Mouse (Mus musculus) ES-Bruce4 (cell line): ENCODE data around the gene Luzp1.

ENCODE experiments used
- CTCF ChIP-seq: IDR thresholded peaks from one replicate; pipeline ENCODE4 v1.8.1; 2011; ENCODE audit warnings: low read depth, low read length
- EP300 ChIP-seq: IDR thresholded peaks from 2 replicates; pipeline ENCODE4 v1.6.1; 2011; ENCODE audit warnings: low read depth, low read length; ENCODE audit not compliant: insufficient read depth
- POLR2A ChIP-seq: IDR thresholded peaks from one replicate; pipeline ENCODE4 v1.8.1; 2011; ENCODE audit warnings: low read length; ENCODE audit not compliant: insufficient read depth

- TF ChIP-seq CTCF: no peak
- no peak for TF ChIP-seq POLR2A
- TF ChIP-seq EP300: no peak
Observed at GRCm38 (mm10) chr4:136439106-136439505, 30.5 kb upstream of the Luzp1 start.
